Mouse (Mus musculus): Measurements from ENCODE around the gene 9530077C05Rik.

DNA sequence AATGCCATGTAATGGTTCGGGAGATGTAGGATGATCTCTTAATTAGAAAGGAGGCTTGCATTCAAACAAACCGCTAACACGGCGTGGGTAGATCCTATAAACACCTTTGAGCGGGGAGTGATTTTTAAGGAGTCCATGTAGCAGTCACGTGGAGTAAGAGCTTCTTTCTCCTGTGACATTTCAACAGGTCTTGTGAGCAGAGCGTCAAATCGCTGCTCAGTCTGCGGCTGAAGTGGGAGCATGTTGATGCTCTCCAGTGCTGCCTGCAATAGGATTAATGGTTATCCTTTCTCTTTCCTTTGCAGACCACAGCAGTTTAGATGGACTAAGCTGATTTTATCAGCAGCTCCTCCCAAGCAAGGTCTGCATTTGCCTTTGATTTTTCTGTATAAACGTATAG is 65.0 kb downstream of the 9530077C05Rik start:
- no peak for TF ChIP-seq POLR2A (IDR thresholded peaks at IDR 0.05; ENCODE audit: borderline replicate concordance, low read depth, low read length)
- no peak for TF ChIP-seq CTCF (IDR thresholded peaks at IDR 0.05; ENCODE audit: low read depth, low read length)
